Mouse (Mus musculus) liver, adult 2 months (tissue): ENCODE measurements at regions not wholly inside any gene's neighbourhood (a gene's known extent, or its start where the extent isn't known, plus 50 kb on each side); places are given as distances from the start of the nearest gene placed in this dataset.

Experiments used
- CTCF ChIP-seq: fragments of 200-500 bp; IDR thresholded peaks from 2 replicates; pipeline ENCODE4 v1.5.1; 2011; ENCODE audit warnings: low read depth, low read length, control low read depth
- POLR2A ChIP-seq: fragments of 200-500 bp; IDR thresholded peaks from 2 replicates; pipeline ENCODE4 v1.6.1; 2011; ENCODE audit warnings: low read length, control low read depth; ENCODE audit not compliant: insufficient read depth; ENCODE audit errors: extremely low read depth

DNA sequence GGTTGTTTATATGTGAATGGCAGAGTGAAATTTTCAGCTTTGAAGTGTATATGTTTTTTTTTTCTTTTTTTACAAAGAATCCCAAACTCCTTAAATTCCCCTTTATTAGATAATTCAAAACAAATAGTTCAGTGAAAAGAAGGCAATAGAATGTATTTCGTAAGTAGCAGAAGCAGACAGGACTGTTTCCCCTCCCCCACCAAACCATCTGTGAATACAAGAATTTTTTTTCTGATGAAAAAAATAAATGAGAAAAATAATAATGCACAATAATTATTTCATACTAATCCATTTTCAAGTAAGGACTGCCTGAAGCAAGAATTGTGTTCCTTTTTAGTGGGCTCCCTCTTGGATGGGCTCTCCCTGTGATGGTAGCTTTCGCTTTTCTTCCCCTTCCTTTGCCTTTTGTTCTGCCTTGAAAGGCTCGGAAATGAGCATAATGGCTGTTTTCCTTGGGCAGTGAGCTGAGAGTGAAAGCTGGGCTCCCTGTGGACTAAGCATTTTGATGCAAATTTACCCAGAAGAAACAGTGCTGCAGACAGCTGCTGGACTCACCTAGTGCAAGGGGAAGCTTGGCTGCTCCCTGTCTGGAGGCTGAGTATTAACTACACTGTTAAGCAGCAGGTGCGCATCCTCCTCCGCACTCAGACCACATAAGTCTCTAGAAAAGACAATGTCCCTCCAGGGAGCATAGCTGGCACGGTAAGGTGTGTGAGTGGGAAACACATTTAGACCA, 388.4 kb downstream of the Plod2 start:
- TF ChIP-seq CTCF (no peak), POLR2A (no peak)
